Mouse (Mus musculus): ENCODE data around the gene Ccdc151.

The Ccdc151 gene

DNA sequence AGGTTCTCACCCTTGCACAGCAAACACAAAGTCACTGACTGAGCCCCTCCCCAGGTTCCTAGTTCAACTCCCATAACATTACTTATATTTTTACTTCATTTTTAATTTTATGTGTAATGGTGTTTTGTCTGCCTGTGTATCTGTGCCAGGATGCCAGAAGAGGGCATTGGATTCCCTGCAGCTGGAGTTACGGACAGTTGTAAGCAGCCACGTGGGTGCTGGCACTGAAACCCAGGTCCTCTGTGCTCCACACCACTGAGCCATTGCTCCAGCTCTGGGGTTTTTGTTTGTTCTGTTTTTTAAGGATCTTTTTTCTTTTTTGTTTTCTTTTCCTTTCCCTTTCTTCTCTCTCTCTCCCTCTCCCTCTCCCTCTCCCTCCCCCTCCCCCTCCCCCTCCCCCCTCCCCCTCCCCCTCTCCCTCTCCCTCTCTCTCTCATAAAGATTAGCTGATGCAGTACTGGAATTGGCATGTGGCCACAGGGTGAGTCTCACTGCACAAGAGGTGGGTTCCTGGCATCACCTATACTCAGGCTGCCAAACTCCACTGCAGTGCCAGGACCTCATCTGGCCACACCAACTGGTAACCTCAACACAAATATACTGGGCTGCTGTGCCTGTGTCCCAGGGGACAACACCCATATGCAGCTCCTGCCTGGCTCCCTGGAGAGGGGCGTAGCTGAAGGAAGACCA, 6.1 kb downstream of the Ccdc151 start:
- no peak for DNase-seq

GRCm38 (mm10) chr9:21992227-21992626, 10.2 kb downstream of the Ccdc151 start:
- no peak for DNase-seq

DNA sequence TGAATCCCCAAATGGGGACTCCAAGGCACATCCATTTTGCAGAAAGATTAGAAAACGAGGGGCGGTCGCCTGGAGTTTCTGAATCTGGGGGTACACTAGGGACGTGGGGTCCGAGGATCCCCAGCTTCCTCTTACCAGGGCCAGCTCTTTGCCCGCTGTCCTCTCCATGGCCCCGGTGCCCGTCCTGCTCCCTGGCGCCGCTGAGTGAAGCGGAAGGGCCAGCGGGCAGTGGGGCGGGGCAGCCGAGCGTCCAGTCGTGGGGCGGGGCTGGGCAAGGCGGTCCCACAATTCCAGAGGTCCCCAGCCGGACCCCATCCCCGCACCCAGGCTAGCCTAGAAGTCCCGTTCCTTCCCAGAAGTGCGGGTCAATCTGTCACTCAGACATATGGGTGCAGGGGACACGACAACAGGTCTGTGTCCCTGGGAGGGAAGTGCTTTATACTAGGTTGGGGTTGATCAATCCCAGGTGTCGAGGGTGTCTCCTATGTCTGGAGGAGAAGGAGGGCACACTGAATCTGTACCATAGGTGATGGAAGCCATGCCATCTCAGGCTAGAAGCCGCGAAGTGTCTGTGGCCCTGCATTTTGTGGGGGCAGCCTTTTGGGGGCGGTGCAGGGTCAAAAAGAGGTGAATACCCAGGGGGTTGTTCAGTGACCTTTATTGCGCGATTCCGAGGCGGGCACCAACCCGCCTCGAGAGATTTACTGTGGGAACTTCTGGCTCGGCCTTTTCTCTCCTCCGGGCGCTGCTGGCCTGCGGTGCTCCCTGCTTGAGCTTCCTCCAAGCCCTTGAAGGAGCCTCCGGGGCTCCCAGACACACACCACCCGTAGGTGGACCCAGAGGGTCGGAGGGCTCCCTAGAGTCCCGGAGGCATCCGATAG, 13.0 kb downstream of the Ccdc151 start, which contains the start of gene Rgl3:
TSS of gene Rgl3 (minus strand) at position 217 of the 881 bp plus-strand sequence.
- peak; percentile 76 to 83 for DNase-seq

- peak; percentile 65 to 73 for DNase-seq
Measured at GRCm38 (mm10) chr9:21988421-21989101, 13.9 kb downstream of the Ccdc151 start.

DNA sequence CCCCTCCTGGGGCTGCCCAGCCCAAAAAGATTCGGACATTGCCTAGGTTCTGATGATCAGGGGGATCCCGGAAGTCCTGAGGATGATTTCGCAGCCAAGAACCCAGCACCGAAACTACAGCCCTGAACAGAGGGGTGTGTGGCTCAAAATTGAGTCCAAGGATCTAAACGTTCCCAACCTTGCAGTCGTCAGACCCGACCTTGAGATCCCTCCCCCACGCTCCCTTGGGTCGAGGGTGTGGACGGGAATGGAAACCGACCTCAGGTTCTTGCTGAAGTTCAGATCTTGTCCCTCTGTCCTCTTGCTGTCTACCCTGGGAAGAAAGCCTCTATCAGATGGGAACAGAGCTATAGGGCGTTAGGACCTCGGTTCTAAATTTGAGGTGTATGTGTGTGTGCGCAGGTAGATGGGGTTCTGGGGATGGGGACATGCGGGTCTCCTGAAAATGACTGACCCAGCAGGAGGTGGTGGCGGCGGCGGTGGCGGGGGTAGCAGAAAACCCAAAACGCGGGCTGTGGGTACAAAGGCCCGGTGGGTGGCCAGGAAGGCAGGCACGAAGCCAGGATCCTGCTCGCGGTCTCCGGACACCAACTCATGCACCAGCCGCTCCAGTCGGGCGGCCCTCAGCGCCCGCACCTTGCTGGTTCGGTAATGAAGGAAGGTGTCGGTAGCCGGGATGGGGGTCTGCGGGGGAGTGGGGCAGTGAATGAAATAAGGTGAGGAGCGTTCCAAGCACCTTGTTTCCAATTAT, 14.7 kb downstream of the Ccdc151 start:
- DNase-seq, result peak; percentile 73 to 76

GRCm38 (mm10) chr9:21983911-21984310, 18.5 kb downstream of the Ccdc151 start:
- no peak for DNase-seq

DNA sequence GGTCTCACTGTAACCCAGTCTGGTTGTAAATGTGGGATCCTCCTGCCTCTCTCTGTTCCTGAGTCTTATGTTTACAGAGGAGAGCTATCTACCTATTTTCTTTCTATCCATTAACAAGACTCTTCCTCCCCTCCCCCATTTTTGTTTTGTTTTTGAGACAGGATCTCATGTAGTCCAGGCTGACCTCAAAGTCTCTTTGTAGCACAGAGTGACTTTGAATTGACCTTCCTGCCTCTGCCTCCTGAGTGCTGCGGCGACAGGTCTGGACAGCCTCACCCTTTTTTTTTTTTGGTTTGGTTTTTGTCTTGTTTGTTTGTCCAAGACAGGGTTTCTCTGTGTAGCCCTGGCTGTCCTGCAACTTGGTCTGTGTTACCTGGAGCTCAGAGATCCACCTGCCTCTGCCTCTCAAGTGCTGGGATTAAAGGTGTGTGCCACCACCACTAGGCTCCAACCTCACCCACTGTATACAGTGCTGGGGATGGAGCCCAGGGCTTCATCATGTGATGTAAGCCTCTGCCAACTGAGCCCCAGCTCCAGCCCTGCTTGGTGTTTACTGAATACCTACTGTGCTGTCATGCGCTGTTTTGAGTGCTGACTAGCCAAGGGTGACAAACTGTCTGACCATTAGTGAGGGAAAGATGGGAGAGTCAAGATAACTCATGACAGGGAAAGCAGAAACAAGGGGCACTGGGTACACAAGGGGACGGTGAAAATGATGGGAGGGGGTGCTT, 23.9 kb downstream of the Ccdc151 start:
- DNase-seq, result no peak

DNA sequence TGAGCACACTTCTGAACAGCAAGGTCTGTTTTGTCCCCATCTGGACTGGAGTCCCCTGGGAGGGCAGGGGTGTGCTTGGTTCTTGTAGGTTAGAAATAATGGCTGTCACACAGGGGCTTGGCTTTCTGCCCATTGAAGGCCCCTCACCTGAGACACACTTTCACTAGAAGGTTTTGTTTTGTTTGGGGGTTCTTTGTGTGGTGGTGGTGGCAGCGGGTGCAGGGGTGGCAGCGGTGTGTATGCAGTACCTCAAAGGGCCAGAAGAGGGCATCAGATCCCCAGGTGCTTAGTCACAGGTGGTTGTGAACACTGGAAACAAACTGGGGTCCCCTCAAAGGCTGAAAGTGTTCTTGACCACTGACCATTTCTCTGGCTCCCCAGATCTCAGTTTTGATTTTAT, 24.5 kb downstream of the Ccdc151 start:
- peak; percentile 62 to 67 for DNase-seq

DNA sequence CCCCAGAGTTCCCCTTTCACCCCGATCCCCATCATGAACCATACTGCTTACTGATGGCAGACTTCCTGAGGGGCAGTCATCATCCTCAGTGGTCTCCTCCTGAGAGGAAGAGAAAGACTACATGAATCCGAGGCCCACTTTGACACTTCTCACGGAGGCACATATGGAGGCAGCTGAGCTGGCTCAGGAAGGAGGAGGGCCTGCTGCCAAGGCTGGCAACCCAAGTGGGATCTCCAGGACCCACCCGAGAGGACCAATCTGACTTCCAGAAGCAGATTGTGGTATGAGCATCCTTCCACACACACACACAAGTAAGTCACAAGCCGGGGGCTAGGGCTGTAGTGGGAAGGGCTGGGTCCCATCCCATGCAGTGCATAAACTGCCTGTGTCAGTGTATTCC, 25.1 kb downstream of the Ccdc151 start:
- peak; percentile 31 to 35 for DNase-seq

GRCm38 (mm10) chr9:21976626-21977175, 25.7 kb downstream of the Ccdc151 start:
- no peak for DNase-seq

DNA sequence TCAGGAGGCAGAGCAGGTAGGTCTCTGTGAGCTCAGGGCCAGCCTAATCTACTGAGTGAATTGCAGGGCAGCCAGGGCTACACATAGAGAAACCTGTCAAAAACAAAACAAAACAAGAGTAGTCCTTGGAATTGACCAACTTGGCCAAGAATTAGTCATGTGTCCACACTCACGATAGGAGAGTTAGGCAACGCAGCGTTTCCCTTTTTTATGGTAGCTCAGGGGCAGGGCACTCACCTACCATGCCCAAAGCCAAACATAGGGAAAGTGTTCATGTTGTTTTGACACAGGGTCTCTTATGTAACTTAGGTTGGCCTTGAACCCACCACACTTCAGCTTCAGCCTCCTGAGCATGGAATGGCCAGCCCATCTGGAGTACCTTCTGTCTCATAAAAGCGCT, 33.1 kb downstream of the Ccdc151 start:
- DNase-seq, result no peak

GRCm38 (mm10) chr9:21968883-21969282, 33.6 kb downstream of the Ccdc151 start:
- DNase-seq, result no peak

DNA sequence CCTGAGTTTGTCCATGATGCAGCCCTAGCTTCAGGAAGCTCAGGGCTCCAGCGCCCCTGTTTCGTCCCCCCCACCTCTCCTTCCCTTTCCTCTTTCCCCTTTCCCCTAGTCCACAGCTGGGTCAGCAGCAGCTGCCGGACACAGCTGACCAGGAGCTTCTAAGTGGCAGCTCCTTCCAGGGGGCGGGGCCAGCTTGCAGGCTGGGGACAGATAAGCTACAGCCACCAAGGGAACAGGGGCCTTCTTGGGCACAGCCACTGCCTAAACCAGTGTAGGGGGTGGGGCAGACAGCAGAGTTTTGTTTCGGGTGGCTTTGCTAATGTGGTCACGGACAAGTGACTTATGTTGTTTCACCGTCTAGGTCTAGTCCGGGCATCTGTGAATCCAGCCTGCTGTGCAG, 39.0 kb downstream of the Ccdc151 start, which contains the start of gene Epor:
TSS of gene Epor (minus strand) at position 90 of the 400 bp plus-strand sequence.
- no peak for DNase-seq

GRCm38 (mm10) chr9:21962416-21963059, 39.9 kb downstream of the Ccdc151 start:
- DNase-seq, result peak; percentile 43 to 63

- peak in 1 of 2 experiments; percentile 21 for DNase-seq
Measured at GRCm38 (mm10) chr9:21962010-21962409, 40.4 kb downstream of the Ccdc151 start.

DNA sequence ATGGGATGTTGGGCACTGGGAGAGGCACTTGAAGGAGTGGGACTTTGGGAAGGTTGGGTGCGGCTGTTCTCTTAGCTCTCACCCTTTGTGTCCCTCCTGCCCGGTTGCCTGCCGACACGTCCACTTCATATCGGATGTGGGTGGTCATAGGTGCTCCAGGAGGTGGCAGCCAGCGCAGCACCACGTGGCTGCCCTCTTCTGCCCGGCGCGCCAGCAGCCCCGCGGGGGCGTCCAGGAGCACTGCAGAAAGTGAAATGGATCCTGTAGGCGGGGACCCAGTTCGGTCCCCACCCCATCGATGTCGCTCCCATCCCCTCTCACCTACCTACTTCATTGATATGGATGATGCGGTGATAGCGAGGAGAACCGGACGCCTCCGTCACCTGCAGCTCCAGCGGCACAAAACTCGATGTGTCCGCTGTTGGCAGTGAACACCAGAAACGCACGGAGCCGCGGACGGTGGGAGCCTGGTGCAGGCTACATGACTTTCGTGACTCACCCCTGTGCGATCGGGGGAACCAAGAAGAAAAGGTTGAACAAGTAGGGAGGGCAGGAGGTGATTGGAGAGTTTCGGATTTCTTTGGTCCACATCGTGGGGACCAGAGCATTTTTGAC, 41.0 kb downstream of the Ccdc151 start:
- peak in 1 of 2 experiments; percentile 17 for DNase-seq

DNA sequence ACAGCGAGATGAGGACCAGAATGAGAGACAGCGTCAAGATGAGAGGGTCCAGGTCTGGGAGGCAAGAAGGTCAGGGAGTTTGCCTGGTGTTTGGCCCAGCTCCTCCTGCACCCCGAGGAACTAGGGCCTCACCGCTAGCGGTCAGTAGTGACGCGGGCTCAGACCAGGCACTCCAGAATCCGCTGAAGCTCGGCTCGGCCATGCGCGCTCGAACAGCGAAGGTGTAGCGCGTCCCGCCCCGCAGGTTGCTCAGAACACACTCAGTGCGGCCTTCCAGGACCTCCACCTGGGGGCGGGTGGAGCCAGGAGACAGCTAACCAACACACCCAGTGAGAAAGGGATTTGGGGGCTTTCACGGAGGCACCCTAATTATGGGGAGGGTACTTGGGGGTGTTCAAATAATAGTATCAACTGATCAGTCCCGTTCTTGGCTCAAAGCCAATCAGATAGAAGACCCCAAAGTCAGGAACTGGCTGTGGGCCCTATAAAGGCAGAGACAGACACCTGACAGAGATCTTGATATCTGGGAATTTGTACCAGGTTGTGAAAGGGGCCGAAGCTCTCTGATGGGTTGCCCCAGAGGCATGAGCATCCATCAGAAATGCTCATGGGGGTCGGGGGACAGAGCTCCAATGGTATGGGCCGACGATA, 41.8 kb downstream of the Ccdc151 start:
- peak in 1 of 2 experiments; percentile 39 for DNase-seq

DNA sequence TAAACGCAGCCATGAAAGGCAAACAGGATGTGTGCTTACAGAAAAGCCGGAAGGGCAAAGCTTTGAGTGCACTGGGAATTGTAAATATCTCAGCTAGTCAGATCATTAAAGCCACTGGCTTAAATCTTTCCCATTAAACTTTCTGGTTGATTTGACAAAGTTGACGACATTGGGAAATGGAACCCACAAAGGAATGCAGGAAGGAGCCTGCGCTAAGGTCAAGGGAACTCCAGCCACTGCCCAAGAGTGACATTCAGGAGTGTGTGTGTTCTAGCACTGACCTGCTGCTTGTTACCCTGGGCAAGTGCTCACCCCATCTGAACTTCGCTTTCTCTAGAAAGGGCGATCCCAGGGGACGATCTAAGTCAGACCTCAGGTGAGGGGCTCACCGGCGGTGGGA, 42.3 kb downstream of the Ccdc151 start:
- DNase-seq, result no peak

DNA sequence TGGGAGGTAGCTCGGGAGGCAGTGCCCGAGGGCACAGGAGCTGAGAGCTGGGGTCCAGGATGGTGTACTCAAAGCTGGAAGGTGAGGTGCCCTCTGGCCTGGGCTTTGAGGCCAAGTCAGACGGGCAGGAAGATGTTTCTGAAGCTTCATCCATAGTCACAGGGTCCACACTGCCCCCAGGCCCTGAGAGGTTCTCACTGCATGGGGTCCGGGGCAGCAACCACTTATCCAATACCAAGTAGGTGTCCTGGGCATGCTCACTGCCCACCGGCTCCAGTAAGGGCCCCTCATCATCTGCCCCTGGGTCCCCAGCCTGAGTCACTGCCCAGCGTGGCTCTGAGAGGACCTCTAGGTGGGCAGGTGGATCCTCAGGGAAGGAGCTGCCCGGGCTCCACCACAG, 43.2 kb downstream of the Ccdc151 start:
- no peak for DNase-seq

DNA sequence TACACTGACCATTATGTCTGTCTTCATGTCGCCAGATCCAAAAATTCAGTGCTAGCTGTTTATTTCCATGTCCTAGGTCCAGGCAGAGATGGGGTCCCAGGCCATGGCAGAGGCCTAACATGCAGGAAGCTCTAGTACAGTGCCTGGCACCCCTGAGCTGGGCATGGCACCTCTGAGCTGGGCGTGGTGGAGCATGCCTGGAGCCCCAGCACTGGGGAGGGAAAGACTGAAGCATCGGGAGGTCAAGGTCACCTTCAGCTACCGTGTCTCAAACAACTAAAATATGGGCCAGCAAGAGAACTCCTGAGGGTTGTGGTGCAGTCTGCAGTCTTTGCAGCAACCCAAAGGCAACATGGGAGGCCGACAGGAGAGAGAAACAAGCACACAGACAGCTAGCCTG, 44.1 kb downstream of the Ccdc151 start:
- no peak for DNase-seq

Data from cerebellum, postnatal 36 days (tissue).